Mouse (Mus musculus) central nervous system, embryonic 14 days (tissue): ENCODE data around the gene Chfr. TPM values are rescaled to one million over a fixed set of nuclear protein-coding genes. Genes with fewer than 3 reads are reported as not detected.

Experiments used
- polyA plus RNA-seq: library from polyadenylated mRNA; depleted of rRNA; stranded (reverse); fragments of >200 nt; gene quantifications from 2 replicates; pipeline ENCODE4 v1.2.3, GENCODE M21; 2012; rRNA removed

The Chfr gene
- polyA plus RNA-seq = 117 and 126 TPM in 2 replicates

DNA sequence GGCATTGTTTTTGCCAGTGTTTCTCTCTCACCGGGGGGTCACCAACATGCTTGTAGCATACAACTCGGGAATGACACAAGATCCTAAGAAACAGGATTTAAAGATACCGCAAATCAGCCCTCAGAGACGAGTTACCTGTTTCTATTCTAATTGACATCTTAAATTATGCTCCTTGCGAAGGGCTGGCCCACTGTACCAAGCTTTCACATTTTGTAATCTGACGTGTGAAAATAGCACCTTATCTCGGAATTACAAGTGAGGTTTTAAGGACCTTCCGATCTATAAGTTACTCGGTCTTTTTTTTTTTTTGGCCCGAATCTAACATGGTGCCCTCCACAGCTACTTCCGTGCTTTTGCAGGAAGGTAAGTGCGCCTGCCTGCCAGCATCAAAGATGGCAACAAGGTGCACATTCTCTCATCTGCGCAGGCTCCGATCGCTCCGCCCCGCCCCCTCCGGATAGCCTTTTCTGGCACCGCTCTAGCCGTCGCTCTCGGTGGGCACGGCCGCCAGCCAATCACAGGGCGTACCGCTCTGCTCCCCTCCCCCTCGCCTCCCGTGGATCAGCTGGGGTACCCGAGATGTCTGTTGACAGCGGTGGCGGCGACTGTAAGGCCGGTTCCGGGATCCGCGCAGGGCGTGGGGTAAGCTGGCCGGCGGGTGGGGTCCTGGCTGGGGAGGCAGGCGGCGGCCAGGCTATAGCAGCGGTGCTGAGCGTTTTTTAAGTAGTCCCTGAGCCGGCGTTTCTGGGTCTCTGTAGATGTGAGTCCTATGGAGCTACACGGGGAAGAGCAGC is at the start of gene Chfr:
Gene Chfr (plus strand): TSS at position 550 of the 794 bp plus-strand sequence.

DNA sequence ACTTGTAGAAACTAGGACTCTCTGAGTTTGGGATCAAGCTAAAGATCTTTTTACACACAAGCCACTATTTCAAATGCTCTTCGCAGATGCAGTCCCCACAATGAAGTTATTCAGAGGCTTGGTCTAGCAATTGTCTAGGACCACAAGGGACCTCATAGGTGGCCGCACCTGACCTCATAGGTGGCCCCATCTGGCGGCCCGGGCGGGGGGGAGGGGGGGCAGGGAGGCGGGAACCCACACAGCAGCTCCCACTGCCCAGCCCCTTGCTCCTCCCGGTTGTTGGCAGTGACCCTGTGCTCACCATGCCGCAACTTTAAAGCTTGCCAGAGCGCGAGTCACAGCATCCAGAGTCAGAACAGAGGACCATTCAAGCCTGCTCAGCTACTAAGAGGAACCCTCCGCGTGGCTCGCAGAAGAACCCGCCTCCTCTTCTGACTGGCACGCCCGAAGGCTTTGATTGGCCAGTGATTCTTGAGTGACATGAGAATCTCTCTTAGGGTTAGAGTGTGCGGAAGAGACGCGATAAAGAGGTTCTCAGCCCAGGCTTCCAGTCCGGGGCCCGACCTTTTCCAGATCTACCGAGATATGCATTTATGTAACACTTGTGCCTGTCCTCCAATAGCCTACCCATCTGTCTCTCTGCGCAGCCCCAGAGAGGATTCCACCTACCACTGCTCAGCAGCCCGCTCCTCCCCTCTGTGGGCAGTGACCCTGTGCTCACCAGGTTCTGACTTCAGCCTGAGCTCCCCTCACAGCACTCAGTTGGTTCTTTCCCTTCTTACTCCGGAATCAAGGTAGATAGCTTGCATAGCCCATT is 41.4 kb upstream of the Chfr start, which contains the start of gene Gm35315:
Gene Gm35315 (minus strand): TSS at position 391 of the 817 bp plus-strand sequence.

DNA sequence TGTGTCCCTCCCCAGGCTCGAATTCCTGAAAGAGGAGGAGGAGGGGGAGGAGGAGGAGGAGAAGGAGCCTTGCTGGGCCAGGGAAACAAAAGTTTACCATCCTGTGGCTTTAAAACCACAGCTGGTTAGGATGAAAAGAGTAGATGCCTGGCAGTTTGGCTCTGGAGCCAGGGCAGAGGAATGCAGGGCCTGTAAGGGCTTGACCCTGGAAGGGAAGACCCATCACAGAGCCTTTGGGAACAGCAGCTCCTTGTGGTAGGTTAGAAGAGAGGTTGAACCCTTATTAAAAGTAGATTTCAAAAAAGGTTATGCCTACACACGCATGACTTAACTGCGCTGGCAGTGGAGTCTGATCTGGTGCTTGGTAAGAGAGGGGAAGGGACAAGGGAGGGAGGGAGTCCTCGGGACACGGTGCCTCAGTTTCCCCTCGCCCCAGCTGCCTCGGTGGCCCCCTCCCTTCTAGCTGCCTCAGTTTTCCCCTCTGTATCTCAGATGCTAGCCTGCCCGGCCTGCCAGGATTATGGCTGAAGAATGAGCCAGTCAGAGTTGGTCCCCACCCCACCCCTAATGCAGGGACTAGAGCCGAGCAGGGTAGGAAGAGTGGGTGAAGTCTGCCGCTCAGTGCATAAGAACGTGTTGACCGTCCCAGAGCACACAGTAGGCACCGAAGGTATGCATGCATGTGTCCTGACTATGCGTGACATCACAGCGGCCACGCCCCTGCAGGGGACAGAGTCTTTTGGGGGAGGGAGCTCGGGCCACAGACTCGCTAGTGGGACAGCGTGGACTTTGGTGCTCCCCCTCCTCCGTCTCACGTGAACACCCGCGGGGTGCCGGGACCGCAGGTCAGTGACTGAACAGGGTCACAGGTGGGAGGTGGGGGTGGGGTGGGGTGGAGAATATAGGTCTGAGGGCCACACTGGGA is 35.7 kb upstream of the Chfr start, which contains the start of gene Plcxd1:
Gene Plcxd1 (plus strand): TSS at position 314 of the 925 bp plus-strand sequence.

DNA sequence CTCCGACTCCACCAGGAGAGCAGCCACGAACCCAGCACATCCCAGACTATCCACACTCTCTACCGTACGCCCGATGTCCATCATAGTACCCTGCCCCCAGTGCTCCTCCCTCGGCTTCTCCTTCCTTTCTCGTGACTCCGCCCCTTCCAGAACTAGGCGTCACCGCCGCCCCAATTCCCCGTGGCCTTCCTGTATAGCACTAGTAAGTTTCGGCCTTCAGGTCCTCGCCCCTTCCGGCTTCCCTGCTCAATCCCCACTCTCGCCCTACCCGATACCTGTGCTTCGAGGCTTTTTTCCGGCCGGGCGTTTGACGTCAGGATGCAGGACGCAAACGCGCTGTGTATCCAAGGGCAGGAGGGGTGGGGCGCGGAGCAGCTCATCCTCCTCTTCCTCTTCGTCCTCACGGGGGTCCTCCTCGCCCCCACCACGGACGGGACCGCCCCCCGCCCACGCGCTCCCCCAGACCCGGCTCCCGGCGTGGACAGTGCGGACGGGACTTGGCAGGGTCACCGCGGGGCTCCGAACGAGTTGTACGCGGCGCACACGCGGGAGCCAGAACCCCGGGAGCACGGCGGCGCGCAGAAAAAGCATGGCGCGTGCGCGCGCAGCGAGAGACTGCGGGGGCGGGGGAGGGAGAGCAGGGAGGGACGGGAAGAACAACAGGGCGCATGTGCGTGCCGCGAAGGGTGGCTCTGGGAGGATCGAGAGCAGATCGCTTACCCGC is 27.9 kb upstream of the Chfr start, which contains the start of gene Gtpbp6:
Gene Gtpbp6 (minus strand): TSS at position 617 of the 724 bp plus-strand sequence.

DNA sequence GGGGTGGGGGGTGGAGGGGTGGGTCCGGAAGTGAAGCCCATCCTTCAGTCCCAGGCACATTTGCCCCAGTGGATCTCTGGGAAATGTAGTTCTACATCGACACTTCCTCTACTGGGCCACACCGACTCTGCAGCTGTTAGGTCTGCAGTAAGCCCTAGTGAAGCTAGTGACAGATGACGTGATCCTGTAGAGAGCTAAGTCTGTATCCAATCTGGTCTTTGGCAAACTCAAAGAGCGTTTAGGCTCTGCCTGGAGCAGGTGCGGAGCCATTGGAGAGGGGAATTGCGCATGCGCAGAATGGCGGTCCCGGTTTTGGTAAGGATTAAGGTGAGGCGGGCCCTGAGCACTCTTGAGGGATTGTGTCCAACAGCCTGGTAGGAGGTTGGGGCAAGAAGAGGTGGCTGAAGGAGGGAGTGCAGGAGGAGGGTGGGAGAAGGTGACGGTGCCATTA is 25.6 kb upstream of the Chfr start, which contains the start of gene Zfp605:
Gene Zfp605 (plus strand): TSS at position 102 of the 451 bp plus-strand sequence.

DNA sequence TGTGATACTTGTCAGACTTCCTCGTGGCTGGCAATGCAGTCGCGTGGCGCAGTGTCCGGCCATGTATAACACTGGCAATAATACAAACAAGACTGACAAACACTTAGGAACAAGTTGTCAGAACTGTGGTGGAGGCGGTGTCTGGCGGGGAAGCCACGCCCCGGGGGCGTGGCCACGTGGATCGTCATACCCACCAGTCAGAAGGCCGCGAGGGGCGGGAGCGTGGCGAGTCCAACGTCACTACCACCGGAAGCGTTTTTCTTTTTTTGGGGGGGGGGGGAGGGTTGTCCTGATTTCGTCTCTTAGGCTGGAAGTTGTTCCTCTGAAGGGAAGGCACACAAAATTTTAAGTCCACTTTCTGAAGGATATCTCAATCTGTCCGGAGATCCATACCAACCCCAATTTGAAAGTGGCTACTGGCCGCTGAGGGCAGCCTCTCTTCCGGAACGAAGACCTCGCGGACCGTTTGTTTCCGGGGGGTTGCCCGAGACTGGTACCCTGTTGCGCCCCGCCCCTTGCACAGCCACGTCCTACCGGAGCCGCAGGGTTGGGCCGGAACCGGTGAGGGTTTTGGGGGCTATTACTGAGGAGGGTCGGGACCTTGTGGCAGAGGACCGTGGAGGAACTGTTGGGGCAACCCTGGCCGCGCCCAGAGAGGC is 40.8 kb downstream of the Chfr start, which contains the start of gene Golga3:
Gene Golga3 (plus strand): TSS at position 340 of the 659 bp plus-strand sequence.

Other genes with a start within 250 kb of the Chfr start
- 0.12 and 0.16 TPM in 2 replicates for gene Gm15446, start 212.4 kb upstream of the Chfr start, polyA plus RNA-seq
- 31.9 and 32.5 TPM in 2 replicates for gene Zfp932, start 139.3 kb upstream of the Chfr start, polyA plus RNA-seq
- gene Gm17655, start 63.3 kb upstream of the Chfr start, polyA plus RNA-seq = 1.6 and 2.9 TPM in 2 replicates
- gene Gm35315, start 41.4 kb upstream of the Chfr start, polyA plus RNA-seq = 0.55 and 0.56 TPM in 2 replicates
- 2.0 and 2.3 TPM in 2 replicates for gene Plcxd1, start 35.9 kb upstream of the Chfr start, polyA plus RNA-seq
- 216 and 218 TPM in 2 replicates for gene Gtpbp6, start 27.6 kb upstream of the Chfr start, polyA plus RNA-seq
- gene Zfp605, start 25.8 kb upstream of the Chfr start, polyA plus RNA-seq = 8.3 and 9.7 TPM in 2 replicates
- gene Golga3, start 40.9 kb downstream of the Chfr start, polyA plus RNA-seq = 18.0 and 18.4 TPM in 2 replicates
- 19.8 and 20.2 TPM in 2 replicates for gene Ankle2, start 95.2 kb downstream of the Chfr start, polyA plus RNA-seq
- gene Pgam5, start 134.1 kb downstream of the Chfr start, polyA plus RNA-seq = 49.8 and 52.4 TPM in 2 replicates
- gene Pxmp2, start 150.3 kb downstream of the Chfr start, polyA plus RNA-seq = 5.2 and 5.3 TPM in 2 replicates
- 20.0 and 22.1 TPM in 2 replicates for gene Pole, start 150.5 kb downstream of the Chfr start, polyA plus RNA-seq
- 7.5 and 8.5 TPM in 2 replicates for gene P2rx2, start 207.4 kb downstream of the Chfr start, polyA plus RNA-seq
- gene Lrcol1, start 208.9 kb downstream of the Chfr start, polyA plus RNA-seq = not detected in 2 replicates